Comparison of ENCODE assay signal across 28 mouse cellular contexts in the genomic region with DNA sequence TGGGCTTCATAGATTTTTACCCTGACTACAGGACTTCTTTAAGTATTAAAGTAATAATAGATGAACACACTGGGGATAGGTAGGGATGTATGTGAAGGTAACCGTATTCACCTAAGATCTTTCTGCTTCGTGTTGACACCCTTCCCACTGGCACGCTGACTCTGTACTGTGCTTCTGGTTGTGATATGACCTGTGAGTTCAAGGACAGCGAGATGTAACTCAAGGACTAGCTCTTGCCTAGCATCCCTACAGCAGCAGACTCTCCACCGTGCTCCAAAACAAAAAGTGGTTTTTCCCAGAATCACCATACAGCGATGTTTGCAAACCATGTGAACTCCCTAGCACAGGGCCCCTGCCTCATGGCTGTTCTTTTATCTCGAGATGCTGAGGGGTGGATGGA.
"Had no signal": no experiment of that assay in that cellular context is flagged by ENCODE, and none has a peak within 500 bp of the region (broad histone marks: within the 10 kb centered on the region; RNA-seq: fewer than 3 reads in every experiment).

No protein-coding gene starts in this region.

- H3K4me1 ChIP-seq: limb, embryonic 10.5 days; limb, embryonic 12.5 days; limb, embryonic 13.5 days; limb, embryonic 15.5 days; lung, embryonic 15.5 days; midbrain, embryonic 10.5 days; midbrain, embryonic 12.5 days; midbrain, embryonic 15.5 days; neural tube, embryonic 12.5 days had no signal

- H3K9me3 ChIP-seq: limb, embryonic 10.5 days; limb, embryonic 12.5 days; limb, embryonic 13.5 days; limb, embryonic 15.5 days; liver, embryonic 12.5 days; liver, embryonic 13.5 days; liver, embryonic 15.5 days; lung, embryonic 15.5 days; megakaryocyte, embryonic 14.5 days; midbrain, embryonic 10.5 days; midbrain, embryonic 12.5 days; midbrain, embryonic 15.5 days; neural tube, embryonic 12.5 days had no signal

- H3K27ac ChIP-seq: limb, embryonic 10.5 days; limb, embryonic 12.5 days; limb, embryonic 13.5 days; limb, embryonic 15.5 days; liver, embryonic 14.5 days; liver, embryonic 15.5 days; lung, embryonic 15.5 days; macrophage; midbrain, embryonic 10.5 days; midbrain, embryonic 12.5 days; midbrain, embryonic 15.5 days; neural tube, embryonic 12.5 days had no signal

- ATAC-seq: liver, embryonic 12.5 days; liver, postnatal 0 days; lung, postnatal 0 days; midbrain, embryonic 15.5 days; midbrain, embryonic 16.5 days had no signal

- H3K4me2 ChIP-seq: limb, embryonic 12.5 days; limb, embryonic 13.5 days; limb, embryonic 15.5 days; liver, embryonic 11.5 days; liver, embryonic 12.5 days; liver, embryonic 13.5 days; liver, embryonic 15.5 days; lung, embryonic 14.5 days; lung, embryonic 15.5 days; midbrain, embryonic 12.5 days; midbrain, embryonic 15.5 days; neural tube, embryonic 12.5 days had no signal

- DNase-seq: liver; liver, embryonic 13.5 days; liver, postnatal 0 days; lung, adult 18-20 months; lung, adult 2 months; lung, embryonic 14.5 days; lung, postnatal 14 days; lung, postnatal 36 days; lung, postnatal 4 days; midbrain, embryonic 14.5 days had no signal

- H3K4me3 ChIP-seq: limb, embryonic 10.5 days; limb, embryonic 12.5 days; limb, embryonic 13.5 days; limb, embryonic 15.5 days; liver, embryonic 12.5 days; liver, embryonic 13.5 days; liver, embryonic 15.5 days; lung, embryonic 15.5 days; megakaryocyte, embryonic 14.5 days; midbrain, embryonic 10.5 days; midbrain, embryonic 12.5 days; midbrain, embryonic 15.5 days; myocyte; neural tube, embryonic 12.5 days had no signal

- H3K27me3 ChIP-seq: limb, embryonic 12.5 days; limb, embryonic 13.5 days; limb, embryonic 15.5 days; liver, embryonic 12.5 days; liver, embryonic 13.5 days; liver, embryonic 15.5 days; lung, embryonic 15.5 days; megakaryocyte, embryonic 14.5 days; midbrain, embryonic 12.5 days; midbrain, embryonic 15.5 days; neural tube, embryonic 12.5 days had no signal

- H3K9ac ChIP-seq: limb, embryonic 12.5 days; limb, embryonic 13.5 days; limb, embryonic 15.5 days; liver, embryonic 12.5 days; liver, embryonic 13.5 days; liver, embryonic 14.5 days; liver, embryonic 15.5 days; liver, postnatal 0 days; lung, embryonic 14.5 days; lung, embryonic 15.5 days; midbrain, embryonic 12.5 days; midbrain, embryonic 15.5 days; neural tube, embryonic 12.5 days had no signal
